Mouse (Mus musculus): ENCODE results near the gene Samd15.
"Not testable (repeated sequence)": the region's sequence is repeated elsewhere in the genome, so short reads cannot be mapped to it uniquely, and the experiment has no call there.

Samd15 gene

GRCm38 (mm10) chr12:87199206-87199972, at the start of gene Samd15:
Gene Samd15, plus strand, starts transcription at chr12:87199723.
- no peak for DNase-seq (ENCODE audit: extremely low read depth, low read depth, low spot score)

DNA sequence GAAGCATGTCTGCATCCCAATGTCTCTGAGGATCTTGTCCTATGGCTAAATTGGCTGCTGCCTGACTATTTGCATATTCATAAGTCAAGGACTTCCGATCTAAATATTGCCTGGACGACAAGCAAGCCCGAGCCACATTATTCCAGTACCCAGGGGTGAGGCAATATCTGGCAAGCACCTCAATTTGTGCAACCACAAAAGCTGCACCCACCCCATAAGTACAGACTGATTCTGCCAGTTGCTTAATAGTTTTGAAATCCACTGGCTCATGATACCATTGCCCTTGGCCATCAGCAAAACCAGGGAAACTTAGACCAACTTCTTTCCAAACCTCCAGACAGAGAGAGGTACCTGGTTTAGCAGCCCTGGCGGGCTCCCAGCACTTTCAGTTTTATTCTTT, 45.1 kb upstream of the Samd15 start:
- DNase-seq (ENCODE audit: extremely low read depth, low read depth, low spot score), result peak; percentile 83

DNA sequence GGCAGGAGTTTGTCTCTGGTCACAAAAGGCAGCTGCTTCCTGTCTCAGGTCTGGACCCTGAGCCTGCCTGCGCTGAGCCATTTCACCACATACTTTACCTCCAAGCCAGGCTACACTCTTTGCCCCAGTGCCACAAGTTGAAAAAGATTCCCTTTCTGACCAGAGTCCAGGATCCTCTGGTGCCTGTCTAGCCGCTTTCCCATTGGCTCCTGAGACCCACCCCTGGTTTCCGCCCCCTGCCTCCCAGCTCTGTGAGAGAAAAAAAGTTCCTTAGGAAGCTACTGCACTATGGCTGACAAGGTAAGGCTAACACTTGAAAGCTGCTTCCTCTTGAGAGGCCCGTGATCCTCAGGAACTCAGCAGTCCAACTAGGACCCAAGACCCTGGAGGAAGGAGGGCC, 42.2 kb upstream of the Samd15 start:
- DNase-seq (ENCODE audit: extremely low read depth, low read depth, low spot score), result peak; percentile 73

DNA sequence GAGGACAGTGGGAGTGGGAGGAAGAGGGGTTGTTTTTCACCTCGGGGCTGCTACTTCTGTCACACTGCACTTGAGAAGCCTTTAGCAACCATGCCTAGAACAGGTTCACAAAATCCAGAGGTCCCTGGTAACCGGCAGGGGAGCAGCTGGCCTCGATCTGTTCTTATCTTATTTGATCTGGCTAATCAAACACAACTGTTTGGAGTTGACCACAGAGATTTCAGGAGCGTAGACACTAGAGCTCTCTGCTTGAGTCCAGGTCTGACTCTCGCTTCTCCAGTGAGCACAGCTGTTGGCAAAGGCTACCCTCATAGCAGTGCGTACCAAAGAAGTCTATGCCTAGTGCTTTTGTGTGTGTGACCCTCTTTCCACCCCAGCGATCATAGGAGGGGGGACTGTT, 41.4 kb upstream of the Samd15 start:
- DNase-seq (ENCODE audit: extremely low read depth, low read depth, low spot score), result no peak

DNA sequence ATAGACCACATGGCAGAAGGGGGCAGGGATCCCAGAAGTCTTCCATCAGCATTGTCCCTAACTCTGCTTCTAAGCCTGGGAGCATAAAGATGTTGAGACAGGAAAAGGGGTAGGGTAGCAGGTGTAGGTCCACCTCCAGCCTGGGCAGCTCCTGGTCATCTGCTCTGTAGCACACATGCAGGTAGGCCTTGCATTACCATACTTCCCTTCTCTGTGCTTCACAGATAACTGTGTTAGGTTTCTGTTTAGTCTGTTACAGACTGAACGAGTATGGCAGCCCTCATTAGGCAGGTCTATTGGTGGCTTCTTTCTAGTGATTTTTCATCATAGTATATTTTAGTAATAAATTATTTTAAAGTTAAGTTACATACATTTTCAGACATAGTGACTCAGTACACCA, 39.2 kb upstream of the Samd15 start:
- DNase-seq (ENCODE audit: extremely low read depth, low read depth, low spot score), result no peak

- DNase-seq (ENCODE audit: extremely low read depth, low read depth, low spot score), result no peak
Observed at GRCm38 (mm10) chr12:87160815-87161214, 38.7 kb upstream of the Samd15 start.

DNA sequence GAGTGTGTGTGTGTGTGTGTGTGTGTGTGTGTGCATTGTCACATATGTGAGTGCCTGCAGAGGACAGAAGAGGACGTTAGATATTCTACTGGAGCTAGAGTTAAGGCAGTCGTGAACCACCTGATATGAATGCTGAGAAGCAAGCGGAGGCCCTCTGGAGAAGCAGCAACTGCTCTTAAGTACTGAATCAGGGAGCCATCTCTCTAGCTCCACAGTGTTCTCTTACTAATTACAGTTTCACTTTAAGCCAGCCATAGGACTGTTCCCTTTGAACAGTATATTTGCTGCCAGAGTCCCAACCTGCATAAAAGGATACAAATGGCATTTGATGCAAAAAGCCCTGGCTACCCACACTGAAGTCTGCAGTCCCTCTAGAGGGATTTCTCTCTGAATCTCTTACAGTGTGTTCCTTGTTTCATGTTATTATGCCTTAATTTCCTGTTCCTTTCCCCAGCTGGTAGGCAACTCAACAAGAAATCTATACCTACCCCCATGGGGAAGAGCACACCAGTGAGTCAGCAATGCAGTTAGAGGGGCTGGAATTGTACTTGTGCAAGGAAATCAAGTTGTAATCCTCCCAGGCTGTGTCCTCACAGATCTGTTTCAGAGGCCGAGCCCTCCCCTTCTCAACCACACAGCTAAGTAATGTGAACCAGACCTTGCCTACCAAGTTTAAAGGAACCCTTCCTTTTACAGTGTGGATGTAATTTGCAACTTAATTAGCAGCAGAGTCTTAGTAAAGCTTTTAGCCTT, 24.2 kb upstream of the Samd15 start:
- DNase-seq (ENCODE audit: extremely low read depth, low read depth, low spot score), result no peak

DNA sequence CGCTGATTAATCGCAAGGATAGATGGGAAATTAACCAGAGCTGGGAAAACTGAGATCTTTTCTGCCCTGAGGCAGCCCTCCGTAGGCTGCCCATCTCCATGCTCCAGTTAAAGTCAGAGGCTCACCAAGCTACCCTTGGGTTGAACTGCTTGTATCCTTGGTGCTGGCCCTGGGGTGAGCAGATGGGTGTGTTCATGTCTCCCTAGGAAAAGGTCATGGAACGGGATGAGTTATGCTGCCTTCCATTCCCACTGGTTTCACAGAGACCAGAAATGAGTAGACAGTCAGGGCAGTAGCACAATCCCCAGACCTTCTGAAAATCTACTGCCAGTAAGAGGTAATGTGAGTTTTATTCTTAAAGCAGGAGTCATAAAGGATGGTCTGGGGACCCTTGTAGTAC, 21.9 kb upstream of the Samd15 start:
- no peak for DNase-seq (ENCODE audit: extremely low read depth, low read depth, low spot score)

DNA sequence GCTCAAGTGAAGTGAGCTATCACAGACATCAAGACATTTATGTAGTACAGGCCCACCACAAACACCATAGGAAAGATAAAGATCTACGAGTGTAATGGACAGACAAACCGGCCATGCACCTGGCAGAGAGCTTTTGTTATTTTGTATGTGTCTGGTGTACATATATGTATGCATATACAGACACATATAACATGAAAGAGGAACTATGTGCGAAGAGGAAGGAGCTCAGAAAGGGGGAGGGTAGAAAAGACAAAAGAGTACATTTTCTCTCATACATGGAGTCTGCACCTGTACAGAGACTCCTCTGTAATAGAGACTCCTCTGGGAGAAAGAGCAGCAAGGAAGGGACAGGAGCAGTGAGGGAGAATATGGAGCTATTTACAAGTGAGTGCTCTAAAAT, 6.5 kb upstream of the Samd15 start:
- DNase-seq (ENCODE audit: extremely low read depth, low read depth, low spot score), result no peak

DNA sequence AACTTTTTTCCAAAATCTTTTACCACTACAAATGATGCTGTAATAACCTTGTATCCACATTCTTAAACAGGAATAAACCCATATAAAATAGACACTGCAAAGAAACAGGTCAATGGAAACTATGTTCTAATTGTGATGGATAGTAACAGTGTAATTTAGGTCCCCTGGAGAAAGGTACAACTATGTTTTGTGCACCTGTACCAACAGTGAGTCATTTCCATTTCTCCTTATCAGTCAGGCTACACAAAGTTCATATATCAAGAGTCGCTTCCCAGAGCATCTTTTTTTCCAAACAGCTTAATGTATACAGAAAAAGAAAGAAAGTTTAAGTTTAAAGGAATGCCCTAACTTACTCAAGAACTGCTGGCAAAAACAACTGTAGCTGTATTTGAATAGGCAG, 4.5 kb upstream of the Samd15 start:
- DNase-seq (ENCODE audit: extremely low read depth, low read depth, low spot score), result no peak

DNA sequence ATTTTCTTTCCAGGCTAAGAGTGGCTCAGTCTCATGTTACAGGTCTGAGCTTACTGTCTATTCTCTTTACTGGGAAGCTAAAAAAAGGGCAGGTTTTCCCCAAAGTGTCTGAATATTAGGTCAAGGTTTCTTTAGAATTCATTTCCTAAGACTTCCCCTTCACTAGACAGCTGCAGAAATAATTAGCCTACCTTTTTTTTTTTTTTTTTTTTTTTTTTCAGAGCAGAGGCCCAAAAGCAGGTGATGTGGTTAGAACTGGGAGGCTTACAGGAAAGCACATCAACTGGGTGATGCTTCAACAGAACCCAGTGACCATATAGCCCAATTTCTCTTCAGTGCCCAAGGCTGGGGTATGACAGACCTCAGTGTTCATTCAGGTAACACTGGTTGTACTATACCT, 3.2 kb upstream of the Samd15 start:
- no peak for DNase-seq (ENCODE audit: extremely low read depth, low read depth, low spot score)

GRCm38 (mm10) chr12:87198792-87199191, 731 bp upstream of the Samd15 start:
- DNase-seq (ENCODE audit: extremely low read depth, low read depth, low spot score), result no peak

- no peak for DNase-seq (ENCODE audit: extremely low read depth, low read depth, low spot score)
Observed at GRCm38 (mm10) chr12:87199973-87200586, 557 bp downstream of the Samd15 start, which contains the start of gene Tmed8. Gene Tmed8, minus strand, starts transcription at chr12:87200454.

GRCm38 (mm10) chr12:87201694-87202093, 2.2 kb downstream of the Samd15 start:
- no peak for DNase-seq (ENCODE audit: extremely low read depth, low read depth, low spot score)

DNA sequence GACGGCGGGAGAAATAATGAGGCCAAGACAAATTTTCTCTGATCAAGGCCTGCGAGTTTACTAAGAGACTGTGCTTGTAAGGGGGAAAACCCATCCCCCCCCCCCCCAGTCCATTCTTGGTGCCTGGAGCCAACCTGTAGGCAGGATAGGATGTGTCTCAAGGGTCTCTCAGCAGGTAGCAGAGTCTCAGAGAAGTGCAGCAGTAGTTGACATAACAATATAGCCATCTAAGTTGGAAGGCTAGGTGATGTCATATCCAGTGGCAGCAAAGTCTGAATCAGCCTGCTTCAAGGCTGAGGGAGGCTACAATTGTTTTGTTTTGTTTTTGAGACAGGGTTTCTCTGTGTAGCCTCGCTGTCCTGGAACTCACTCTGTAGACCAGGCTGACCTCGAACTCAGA, 6.3 kb downstream of the Samd15 start:
- DNase-seq (ENCODE audit: extremely low read depth, low read depth, low spot score), result not testable (repeated sequence)

GRCm38 (mm10) chr12:87212844-87213606, 13.5 kb downstream of the Samd15 start:
- DNase-seq (ENCODE audit: extremely low read depth, low read depth, low spot score), result no peak

GRCm38 (mm10) chr12:87216053-87216452, 16.5 kb downstream of the Samd15 start:
- no peak for DNase-seq (ENCODE audit: extremely low read depth, low read depth, low spot score)

DNA sequence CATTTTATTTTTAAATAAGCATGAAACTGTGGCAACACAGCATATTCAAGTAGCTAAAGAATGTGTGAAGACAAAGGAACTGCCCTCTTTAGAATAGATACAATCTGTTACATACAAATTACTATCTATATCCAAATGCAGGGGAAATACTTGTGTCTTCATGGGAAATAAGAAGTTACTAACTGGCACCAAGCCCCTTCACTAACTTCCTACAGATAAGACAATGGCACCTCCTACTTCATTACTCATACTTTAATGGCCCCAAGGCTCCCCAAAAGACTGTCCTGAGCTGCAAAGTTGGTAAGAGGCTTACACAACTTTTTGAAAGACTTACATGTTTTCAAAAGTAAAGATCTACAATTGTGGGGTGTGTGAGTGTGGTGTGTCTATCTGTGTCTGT, 18.1 kb downstream of the Samd15 start:
- DNase-seq (ENCODE audit: extremely low read depth, low read depth, low spot score), result no peak

DNA sequence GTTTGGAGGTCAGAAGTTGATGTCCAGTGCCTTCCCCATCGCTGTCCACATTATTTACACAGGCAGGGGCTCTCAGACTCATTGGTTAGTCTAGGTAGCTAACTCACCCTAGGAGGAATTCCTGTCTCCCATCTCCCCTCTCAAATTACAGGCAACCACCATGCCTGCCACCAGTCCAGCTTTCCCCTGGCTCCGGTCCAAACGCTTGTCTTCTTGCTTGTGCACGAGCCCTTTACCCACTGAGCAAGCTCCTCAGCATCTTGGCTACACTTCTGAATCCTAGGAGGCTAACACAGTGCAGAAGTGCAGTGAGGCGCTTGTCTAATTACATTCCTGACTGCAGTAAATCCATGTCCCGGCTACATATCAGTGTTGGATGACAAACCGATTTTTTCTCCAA, 19.8 kb downstream of the Samd15 start:
- DNase-seq (ENCODE audit: extremely low read depth, low read depth, low spot score), result no peak

GRCm38 (mm10) chr12:87224950-87225349, 25.4 kb downstream of the Samd15 start:
- DNase-seq (ENCODE audit: extremely low read depth, low read depth, low spot score), result no peak

DNA sequence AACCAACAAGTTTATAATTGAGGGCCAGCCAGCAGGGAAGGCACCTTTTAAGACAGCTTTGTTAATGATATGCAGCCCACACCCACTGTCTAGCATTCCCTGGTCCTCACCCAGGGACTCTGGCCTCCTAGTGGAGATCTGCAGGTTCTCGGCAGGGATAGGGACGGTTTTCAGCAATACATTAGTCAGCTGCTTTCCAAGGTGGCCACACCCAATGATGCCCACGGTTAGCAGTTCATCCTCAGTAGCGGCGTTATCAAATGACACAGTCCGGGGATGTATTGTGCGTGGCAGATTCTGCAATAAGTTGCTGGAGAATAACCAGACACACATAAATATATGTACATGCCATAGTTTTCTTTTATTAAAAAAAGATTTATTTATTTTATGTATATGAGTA, 27.3 kb downstream of the Samd15 start:
- DNase-seq (ENCODE audit: extremely low read depth, low read depth, low spot score), result no peak

All from fat pad, adult 2 months (tissue).